In the genomic region with DNA sequence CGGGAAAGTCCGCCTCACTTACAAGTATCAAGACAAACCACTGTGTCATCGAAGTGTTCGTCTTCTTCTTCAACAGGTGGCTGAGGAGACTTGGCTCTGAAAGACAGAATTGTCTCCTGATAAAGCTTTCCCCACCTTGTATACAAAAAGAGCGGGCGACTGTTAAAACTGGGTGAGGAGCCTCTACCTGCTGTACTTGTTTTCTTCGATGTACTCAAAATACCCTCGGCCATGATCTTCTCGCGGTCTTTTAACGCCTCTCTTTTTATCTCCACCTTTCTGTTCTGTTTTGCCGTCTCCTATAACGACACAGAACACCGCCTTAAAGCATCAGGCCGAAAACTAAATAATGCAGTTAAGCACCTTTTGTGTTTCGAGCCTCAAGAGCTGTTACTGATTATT, we compare ENCODE assay signal across 8 mouse cellular contexts. TPM values are rescaled to one million over a fixed set of nuclear protein-coding genes. Genes with fewer than 3 reads are reported as not detected.
DNase-seq lines count a peak whose midpoint lies in the region; ATAC-seq and TF ChIP-seq lines count a peak whose summit lies in the region.

No protein-coding gene starts in this region.

- no peaks in the 10 kb centered on the region for H3K27me3 ChIP-seq in kidney, embryonic 16.5 days (ENCODE audit: insufficient read depth, low read length)
- H3K27me3 ChIP-seq in forebrain, embryonic 13.5 days, result no peaks in the 10 kb centered on the region
- H3K27me3 ChIP-seq in liver, embryonic 14.5 days (ENCODE audit: control insufficient read depth, insufficient read depth, low read length), result no peaks in the 10 kb centered on the region
- H3K27me3 ChIP-seq in stomach, embryonic 14.5 days (ENCODE audit: control insufficient read depth, insufficient read depth, low read length), result no peaks in the 10 kb centered on the region

- peak overlapping the region; percentile 99 for H3K27ac ChIP-seq in kidney, embryonic 16.5 days (ENCODE audit: low read length)
- H3K27ac ChIP-seq in forebrain, embryonic 13.5 days, result peak overlapping the region; percentile 100
- peak overlapping the region; percentile 97 for H3K27ac ChIP-seq in liver, embryonic 14.5 days
- peak overlapping the region; percentile 100 for H3K27ac ChIP-seq in stomach, embryonic 14.5 days (ENCODE audit: low read length)

- H3K36me3 ChIP-seq in kidney, embryonic 16.5 days (ENCODE audit: insufficient read depth, low read length), result peaks cover 31% of the 10 kb centered on the region
- peaks cover 41% of the 10 kb centered on the region for H3K36me3 ChIP-seq in forebrain, embryonic 13.5 days (ENCODE audit: poor library complexity, severe bottlenecking)
- H3K36me3 ChIP-seq in liver, embryonic 14.5 days (replicated peaks; ENCODE audit: control insufficient read depth, insufficient read depth, low read depth), result peaks cover 49% of the 10 kb centered on the region
- H3K36me3 ChIP-seq in stomach, embryonic 14.5 days (ENCODE audit: control insufficient read depth, insufficient read depth, low read length), result peaks cover 40% of the 10 kb centered on the region

- TF ChIP-seq EP300 in liver, embryonic 14.5 days (IDR thresholded peaks at IDR 0.05; ENCODE audit: low read depth), result no peak

- WGBS in kidney, embryonic 16.5 days, result 0% methylated on average over 16 of the region's 16 CpGs
- WGBS in forebrain, embryonic 13.5 days, result under 1% methylated on average over 16 of the region's 16 CpGs
- WGBS in liver, embryonic 14.5 days (ENCODE audit: insufficient replicate concordance), result under 1% methylated on average over 16 of the region's 16 CpGs
- under 1% methylated on average over 16 of the region's 16 CpGs for WGBS in stomach, embryonic 14.5 days

- peak overlapping the region; percentile 100 for H3K4me3 ChIP-seq in kidney, embryonic 16.5 days (ENCODE audit: low read length)
- peak overlapping the region; percentile 100 for H3K4me3 ChIP-seq in forebrain, embryonic 13.5 days
- H3K4me3 ChIP-seq in liver, embryonic 14.5 days (ENCODE audit: insufficient read depth in 1 of 2, low read depth in 2 of 2, low read length in 2 of 2), result peak overlapping the region; percentile 86 to 94
- H3K4me3 ChIP-seq in stomach, embryonic 14.5 days (ENCODE audit: low read depth, low read length), result peak overlapping the region; percentile 99

- no peak for ATAC-seq in kidney, embryonic 16.5 days (ENCODE audit: low FRiP score, low TSS enrichment)
- no peak for ATAC-seq in forebrain, embryonic 13.5 days
- no peak for ATAC-seq in liver, embryonic 14.5 days (ENCODE audit: insufficient read depth)
- ATAC-seq in stomach, embryonic 14.5 days (ENCODE audit: insufficient number of reproducible peaks, insufficient read depth, low FRiP score, low read depth), result no peak

- H3K4me2 ChIP-seq in kidney, embryonic 16.5 days (replicated peaks; ENCODE audit: low read depth, low read length), result peak overlapping the region; percentile 72
- H3K4me2 ChIP-seq in forebrain, embryonic 13.5 days, result peak overlapping the region; percentile 90
- H3K4me2 ChIP-seq in liver, embryonic 14.5 days (ENCODE audit: low read depth), result peak overlapping the region; percentile 98
- H3K4me2 ChIP-seq in stomach, embryonic 14.5 days (replicated peaks; ENCODE audit: low read depth, low read length), result peak overlapping the region; percentile 61

- no peak for DNase-seq in kidney, postnatal 36 days
- DNase-seq in NIH3T3 (ENCODE audit: low read depth), result peak; percentile 48
- DNase-seq in liver, embryonic 14.5 days (ENCODE audit: low read depth in 3 of 3, low spot score in 3 of 3), result peak in 1 of 3 experiments; percentile 47
- no peak for DNase-seq in frontal cortex, postnatal 36 days (ENCODE audit: low spot score in 2 of 2)
- no peak for DNase-seq in layer of hippocampus, adult 8-10 months (ENCODE audit: low spot score in 2 of 2)

- H3K9ac ChIP-seq in kidney, embryonic 16.5 days (replicated peaks; ENCODE audit: low read length), result peak overlapping the region; percentile 100
- peak overlapping the region; percentile 100 for H3K9ac ChIP-seq in forebrain, embryonic 13.5 days
- peak overlapping the region; percentile 99 for H3K9ac ChIP-seq in liver, embryonic 14.5 days (replicated peaks)
- H3K9ac ChIP-seq in stomach, embryonic 14.5 days (replicated peaks; ENCODE audit: low read depth, low read length), result peak overlapping the region; percentile 100

- TF ChIP-seq CTCF in liver, embryonic 14.5 days (IDR thresholded peaks at IDR 0.05; ENCODE audit: low read depth), result no peak

- H3K4me1 ChIP-seq in kidney, embryonic 16.5 days (ENCODE audit: insufficient read depth, low read length), result peaks cover 15% of the 10 kb centered on the region
- H3K4me1 ChIP-seq in forebrain, embryonic 13.5 days, result peaks cover 37% of the 10 kb centered on the region
- H3K4me1 ChIP-seq in liver, embryonic 14.5 days (replicated peaks; ENCODE audit: control insufficient read depth in 2 of 2, insufficient read depth in 2 of 2, low read length in 1 of 2), result peaks cover 8 to 17% of the 10 kb centered on the region in 2 experiments
- H3K4me1 ChIP-seq in stomach, embryonic 14.5 days (ENCODE audit: control insufficient read depth, insufficient read depth, low read length), result peaks cover 6% of the 10 kb centered on the region; the same call in 1 of the 2 replicates

- H3K9me3 ChIP-seq in kidney, embryonic 16.5 days (ENCODE audit: low read length), result no peaks in the 10 kb centered on the region
- no peaks in the 10 kb centered on the region for H3K9me3 ChIP-seq in forebrain, embryonic 13.5 days (replicated peaks)
- H3K9me3 ChIP-seq in liver, embryonic 14.5 days (ENCODE audit: control insufficient read depth, low read length), result no peaks in the 10 kb centered on the region
- no peaks in the 10 kb centered on the region for H3K9me3 ChIP-seq in stomach, embryonic 14.5 days (ENCODE audit: control insufficient read depth, low read depth, low read length)

RNA-seq across cellular contexts. Expression of a gene that starts 1.7 kb away (rescaled TPM):
- 259 and 263 TPM in 2 replicates for polyA plus RNA-seq in kidney, embryonic 16.5 days (2015; fragmentation: Nextera tagmentation; extraction: Ambion mirVana)
- polyA plus RNA-seq in forebrain, embryonic 13.5 days (2015; fragmentation: Nextera tagmentation; extraction: Ambion mirVana), result 334 and 374 TPM in 2 replicates
- 86.5 and 191 TPM in 2 replicates for polyA plus RNA-seq in liver, embryonic 14.5 days (2012; rRNA removed)
- polyA plus RNA-seq in liver, embryonic 14.5 days (2014; fragmentation: Nextera tagmentation; extraction: Ambion mirVana), result 165 and 201 TPM in 2 replicates
- 364 and 458 TPM in 2 replicates for polyA plus RNA-seq in stomach, embryonic 14.5 days (2014; fragmentation: Nextera tagmentation; extraction: Ambion mirVana)
- 100 to 1,000 TPM; 391 to 465 (median 433) TPM for total RNA-seq in layer of hippocampus, adult 8-10 months (2022)

RNA-seq across cellular contexts. Expression of a gene that starts 16.9 kb away (rescaled TPM):
- polyA plus RNA-seq in kidney, embryonic 16.5 days (2015; fragmentation: Nextera tagmentation; extraction: Ambion mirVana), result 111 and 124 TPM in 2 replicates
- 146 and 191 TPM in 2 replicates for polyA plus RNA-seq in forebrain, embryonic 13.5 days (2015; fragmentation: Nextera tagmentation; extraction: Ambion mirVana)
- polyA plus RNA-seq in liver, embryonic 14.5 days (2012; rRNA removed), result 42.4 and 42.9 TPM in 2 replicates
- polyA plus RNA-seq in liver, embryonic 14.5 days (2014; fragmentation: Nextera tagmentation; extraction: Ambion mirVana), result 97.3 and 107 TPM in 2 replicates
- 138 and 149 TPM in 2 replicates for polyA plus RNA-seq in stomach, embryonic 14.5 days (2014; fragmentation: Nextera tagmentation; extraction: Ambion mirVana)
- 10 to 100 TPM; 28.6 to 37.8 (median 30.5) TPM for total RNA-seq in layer of hippocampus, adult 8-10 months (2022)
